Mouse (Mus musculus): ENCODE measurements at regions not wholly inside any gene's neighbourhood (a gene's known extent, or its start where the extent isn't known, plus 50 kb on each side); places are given as distances from the start of the nearest gene placed in this dataset.

GRCm38 (mm10) chr13:31681571-31681970 lies 56.0 kb downstream of the Foxf2 start:
- Histone ChIP-seq H3K27me3 (ENCODE audit: control insufficient read depth, insufficient read depth, low read length) (no peaks in the 10 kb centered on the region), H3K9ac (replicated peaks; ENCODE audit: low read depth, low read length) (no peak overlapping the region), H3K4me3 (ENCODE audit: low read depth, low read length) (no peak overlapping the region), H3K4me1 (ENCODE audit: control insufficient read depth, insufficient read depth, low read length) (no peaks in the 10 kb centered on the region), H3K27ac (ENCODE audit: low read depth, low read length) (no peak overlapping the region), H3K36me3 (ENCODE audit: control insufficient read depth, insufficient read depth, low read length) (no peaks in the 10 kb centered on the region), H3K4me2 (ENCODE audit: low read depth, low read length) (no peak overlapping the region), H3K9me3 (ENCODE audit: control insufficient read depth, low read length) (no peaks in the 10 kb centered on the region)
- WGBS = 90% methylated on average over 4 of the region's 4 CpGs
- ATAC-seq (ENCODE audit: low read depth) = no peak

- no peaks in the 10 kb centered on the region for H3K4me1 ChIP-seq (ENCODE audit: control insufficient read depth, insufficient read depth, low read length)
- no peak for ATAC-seq (ENCODE audit: low read depth)
- no peak overlapping the region for H3K4me2 ChIP-seq (ENCODE audit: low read depth, low read length)
- no peaks in the 10 kb centered on the region for H3K36me3 ChIP-seq (ENCODE audit: control insufficient read depth, insufficient read depth, low read length)
- H3K9me3 ChIP-seq (ENCODE audit: control insufficient read depth, low read length) = no peaks in the 10 kb centered on the region
- no peaks in the 10 kb centered on the region for H3K27me3 ChIP-seq (ENCODE audit: control insufficient read depth, insufficient read depth, low read length)
- H3K27ac ChIP-seq (ENCODE audit: low read depth, low read length) = no peak overlapping the region
- no peak overlapping the region for H3K9ac ChIP-seq (replicated peaks; ENCODE audit: low read depth, low read length)
- no peak overlapping the region for H3K4me3 ChIP-seq (ENCODE audit: low read depth, low read length)
- 59% methylated on average over 5 of the region's 5 CpGs for WGBS
Measured at GRCm38 (mm10) chr13:31683311-31683710, 57.7 kb downstream of the Foxf2 start.

GRCm38 (mm10) chr13:31688531-31688930 lies 62.9 kb downstream of the Foxf2 start:
- Histone ChIP-seq H3K9me3 (ENCODE audit: control insufficient read depth, low read length) (no peaks in the 10 kb centered on the region), H3K9ac (replicated peaks; ENCODE audit: low read depth, low read length) (no peak overlapping the region), H3K36me3 (ENCODE audit: control insufficient read depth, insufficient read depth, low read length) (no peaks in the 10 kb centered on the region), H3K4me3 (ENCODE audit: low read depth, low read length) (no peak overlapping the region), H3K4me1 (ENCODE audit: control insufficient read depth, insufficient read depth, low read length) (no peaks in the 10 kb centered on the region), H3K27me3 (ENCODE audit: control insufficient read depth, insufficient read depth, low read length) (no peaks in the 10 kb centered on the region), H3K4me2 (ENCODE audit: low read depth, low read length) (no peak overlapping the region), H3K27ac (ENCODE audit: low read depth, low read length) (no peak overlapping the region)
- WGBS = 89% methylated on average over 3 of the region's 3 CpGs
- no peak for ATAC-seq (ENCODE audit: low read depth)

- no peaks in the 10 kb centered on the region for H3K36me3 ChIP-seq (ENCODE audit: control insufficient read depth, insufficient read depth, low read length)
- 0% methylated on average over 1 of the region's 1 CpGs for WGBS
- no peak overlapping the region for H3K27ac ChIP-seq (ENCODE audit: low read depth, low read length)
- no peak overlapping the region for H3K4me3 ChIP-seq (ENCODE audit: low read depth, low read length)
- no peaks in the 10 kb centered on the region for H3K4me1 ChIP-seq (ENCODE audit: control insufficient read depth, insufficient read depth, low read length)
- ATAC-seq (ENCODE audit: low read depth) = no peak
- no peak overlapping the region for H3K4me2 ChIP-seq (ENCODE audit: low read depth, low read length)
- H3K27me3 ChIP-seq (ENCODE audit: control insufficient read depth, insufficient read depth, low read length) = no peaks in the 10 kb centered on the region
- no peaks in the 10 kb centered on the region for H3K9me3 ChIP-seq (ENCODE audit: control insufficient read depth, low read length)
- H3K9ac ChIP-seq (replicated peaks; ENCODE audit: low read depth, low read length) = no peak overlapping the region
Measured at GRCm38 (mm10) chr13:31689317-31689716, 63.7 kb downstream of the Foxf2 start.

GRCm38 (mm10) chr13:31695725-31696124 lies 70.1 kb downstream of the Foxf2 start:
- WGBS = 48% methylated on average over 7 of the region's 7 CpGs
- Histone ChIP-seq H3K4me3 (ENCODE audit: low read depth, low read length) (no peak overlapping the region), H3K27ac (ENCODE audit: low read depth, low read length) (no peak overlapping the region), H3K27me3 (ENCODE audit: control insufficient read depth, insufficient read depth, low read length) (no peaks in the 10 kb centered on the region), H3K4me2 (ENCODE audit: low read depth, low read length) (no peak overlapping the region), H3K4me1 (ENCODE audit: control insufficient read depth, insufficient read depth, low read length) (no peaks in the 10 kb centered on the region), H3K36me3 (ENCODE audit: control insufficient read depth, insufficient read depth, low read length) (no peaks in the 10 kb centered on the region), H3K9ac (replicated peaks; ENCODE audit: low read depth, low read length) (no peak overlapping the region), H3K9me3 (ENCODE audit: control insufficient read depth, low read length) (no peaks in the 10 kb centered on the region)
- no peak for ATAC-seq (ENCODE audit: low read depth)

GRCm38 (mm10) chr13:31704199-31704598 lies 78.6 kb downstream of the Foxf2 start:
- no peak for ATAC-seq (ENCODE audit: low read depth)
- H3K36me3 ChIP-seq (ENCODE audit: control insufficient read depth, insufficient read depth, low read length) = no peaks in the 10 kb centered on the region

GRCm38 (mm10) chr13:31705406-31705805 lies 79.8 kb downstream of the Foxf2 start:
- Histone ChIP-seq H3K4me3 (ENCODE audit: low read depth, low read length) (no peak overlapping the region), H3K4me1 (ENCODE audit: control insufficient read depth, insufficient read depth, low read length) (no peaks in the 10 kb centered on the region), H3K4me2 (ENCODE audit: low read depth, low read length) (no peak overlapping the region), H3K9ac (replicated peaks; ENCODE audit: low read depth, low read length) (no peak overlapping the region), H3K27ac (ENCODE audit: low read depth, low read length) (no peak overlapping the region), H3K27me3 (ENCODE audit: control insufficient read depth, insufficient read depth, low read length) (no peaks in the 10 kb centered on the region), H3K36me3 (ENCODE audit: control insufficient read depth, insufficient read depth, low read length) (no peaks in the 10 kb centered on the region), H3K9me3 (ENCODE audit: control insufficient read depth, low read length) (no peaks in the 10 kb centered on the region)
- 77% methylated on average over 2 of the region's 2 CpGs for WGBS
- no peak for ATAC-seq (ENCODE audit: low read depth)

More at GRCm38 (mm10) chr13:31704199-31704598, 78.6 kb downstream of the Foxf2 start:
- Histone ChIP-seq H3K27me3 (ENCODE audit: control insufficient read depth, insufficient read depth, low read length) (no peaks in the 10 kb centered on the region), H3K4me3 (ENCODE audit: low read depth, low read length) (no peak overlapping the region), H3K4me1 (ENCODE audit: control insufficient read depth, insufficient read depth, low read length) (no peaks in the 10 kb centered on the region), H3K9me3 (ENCODE audit: control insufficient read depth, low read length) (no peaks in the 10 kb centered on the region), H3K27ac (ENCODE audit: low read depth, low read length) (no peak overlapping the region), H3K4me2 (ENCODE audit: low read depth, low read length) (no peak overlapping the region), H3K9ac (replicated peaks; ENCODE audit: low read depth, low read length) (no peak overlapping the region)
- 93% methylated on average over 1 of the region's 1 CpGs for WGBS

- Histone ChIP-seq H3K36me3 (ENCODE audit: control insufficient read depth, insufficient read depth, low read length) (no peaks in the 10 kb centered on the region), H3K27me3 (ENCODE audit: control insufficient read depth, insufficient read depth, low read length) (no peaks in the 10 kb centered on the region), H3K4me1 (ENCODE audit: control insufficient read depth, insufficient read depth, low read length) (no peaks in the 10 kb centered on the region), H3K4me2 (ENCODE audit: low read depth, low read length) (no peak overlapping the region), H3K9ac (replicated peaks; ENCODE audit: low read depth, low read length) (no peak overlapping the region), H3K4me3 (ENCODE audit: low read depth, low read length) (no peak overlapping the region), H3K9me3 (ENCODE audit: control insufficient read depth, low read length) (no peaks in the 10 kb centered on the region), H3K27ac (ENCODE audit: low read depth, low read length) (no peak overlapping the region)
- ATAC-seq (ENCODE audit: low read depth) = peak; percentile 41; the same call in 1 of the 2 replicates
- 42% methylated on average over 6 of the region's 6 CpGs for WGBS
Measured at GRCm38 (mm10) chr13:31710681-31711080, 85.1 kb downstream of the Foxf2 start.

GRCm38 (mm10) chr13:31715683-31716082 lies 90.1 kb downstream of the Foxf2 start:
- H3K4me1 ChIP-seq (ENCODE audit: control insufficient read depth, insufficient read depth, low read length) = no peaks in the 10 kb centered on the region
- no peak overlapping the region for H3K4me2 ChIP-seq (ENCODE audit: low read depth, low read length)
- 33% methylated on average over 2 of the region's 2 CpGs for WGBS
- no peak overlapping the region for H3K9ac ChIP-seq (replicated peaks; ENCODE audit: low read depth, low read length)
- H3K9me3 ChIP-seq (ENCODE audit: control insufficient read depth, low read length) = no peaks in the 10 kb centered on the region
- ATAC-seq (ENCODE audit: low read depth) = no peak
- H3K27ac ChIP-seq (ENCODE audit: low read depth, low read length) = no peak overlapping the region
- no peaks in the 10 kb centered on the region for H3K27me3 ChIP-seq (ENCODE audit: control insufficient read depth, insufficient read depth, low read length)
- H3K36me3 ChIP-seq (ENCODE audit: control insufficient read depth, insufficient read depth, low read length) = no peaks in the 10 kb centered on the region
- H3K4me3 ChIP-seq (ENCODE audit: low read depth, low read length) = no peak overlapping the region

GRCm38 (mm10) chr13:31716771-31717170 lies 89.7 kb upstream of the Foxc1 start:
- Histone ChIP-seq H3K27me3 (ENCODE audit: control insufficient read depth, insufficient read depth, low read length) (no peaks in the 10 kb centered on the region), H3K27ac (ENCODE audit: low read depth, low read length) (no peak overlapping the region), H3K4me3 (ENCODE audit: low read depth, low read length) (no peak overlapping the region), H3K9me3 (ENCODE audit: control insufficient read depth, low read length) (no peaks in the 10 kb centered on the region), H3K4me1 (ENCODE audit: control insufficient read depth, insufficient read depth, low read length) (no peaks in the 10 kb centered on the region), H3K36me3 (ENCODE audit: control insufficient read depth, insufficient read depth, low read length) (no peaks in the 10 kb centered on the region), H3K4me2 (ENCODE audit: low read depth, low read length) (no peak overlapping the region), H3K9ac (replicated peaks; ENCODE audit: low read depth, low read length) (no peak overlapping the region)
- no peak for ATAC-seq (ENCODE audit: low read depth)
- WGBS = 7% methylated on average over 2 of the region's 2 CpGs
